Mouse (Mus musculus) hindbrain, embryonic 14.5 days (tissue): ENCODE results near the gene Stt3b. TPM values are rescaled to one million over a fixed set of nuclear protein-coding genes. Genes with fewer than 3 reads are reported as not detected.

Source experiments
- ATAC-seq: fragments of 200-750 bp; cut with Nextera tagmentation; 2 replicates; pipeline ENCODE4 v1.8.0; 2017; ENCODE audit warnings: moderate number of reproducible peaks, mild to moderate bottlenecking, moderate TSS enrichment, moderate library complexity; ENCODE audit not compliant: low FRiP score
- DNase-seq: peaks from one replicate; pipeline ENCODE4 v3.0.0-alpha.2; 2015; ENCODE audit warnings: low spot score
- H3K27ac ChIP-seq: fragments of 300-500 bp; sonication (generic); 2 replicates; pipeline ENCODE4 v1.5.1; 2014; ENCODE audit warnings: mild to moderate bottlenecking, moderate library complexity
- H3K27me3 ChIP-seq: fragments of 300-500 bp; sonication (generic); 2 replicates; pipeline ENCODE4 v1.6.1; 2014; ENCODE audit warnings: mild to moderate bottlenecking, low read length, mixed read lengths; ENCODE audit not compliant: control insufficient read depth, insufficient read depth
- H3K36me3 ChIP-seq: fragments of 300-500 bp; sonication (generic); replicated peaks from 2 replicates; pipeline ENCODE4 v1.6.1; 2014; ENCODE audit not compliant: control insufficient read depth, insufficient read depth
- H3K4me1 ChIP-seq: fragments of 300-500 bp; sonication (generic); replicated peaks from 2 replicates; pipeline ENCODE4 v1.6.1; 2014; ENCODE audit warnings: antibody characterized with exemption, low read length, mixed read lengths; ENCODE audit not compliant: control insufficient read depth, insufficient read depth
- H3K4me2 ChIP-seq: fragments of 300-500 bp; sonication (generic); replicated peaks from 2 replicates; pipeline ENCODE4 v1.6.1; 2014; ENCODE audit warnings: mild to moderate bottlenecking, moderate library complexity
- H3K4me3 ChIP-seq: fragments of 300-500 bp; sonication (generic); replicated peaks from 2 replicates; pipeline ENCODE4 v1.5.1; 2014; ENCODE audit warnings: mild to moderate bottlenecking, low read length
- H3K9ac ChIP-seq: fragments of 300-500 bp; sonication (generic); 2 replicates; pipeline ENCODE4 v1.6.1; 2014
- H3K9me3 ChIP-seq: fragments of 300-500 bp; sonication (generic); 2 replicates; pipeline ENCODE4 v1.6.1; 2016; ENCODE audit warnings: low read length; ENCODE audit not compliant: control insufficient read depth
- WGBS: fragments of 180-500 bp; shearing (Covaris S2); extraction: QIAGEN DNeasy Blood & Tissue Kit; methylation state at CpG from one replicate; pipeline ENCODE4 v1.1.7; 2014; 5-methylcytosine and 5-hydroxymethylcytosine counted together
- polyA plus RNA-seq: library from polyadenylated mRNA; unstranded; fragments of >200 nt; fragmentation: Nextera tagmentation; extraction: Ambion mirVana; gene quantifications from 2 replicates; pipeline ENCODE4 v1.2.1, GENCODE M21; 2014

The Stt3b gene
- polyA plus RNA-seq, 1 experiment from 2014 or later = 116 TPM

DNA sequence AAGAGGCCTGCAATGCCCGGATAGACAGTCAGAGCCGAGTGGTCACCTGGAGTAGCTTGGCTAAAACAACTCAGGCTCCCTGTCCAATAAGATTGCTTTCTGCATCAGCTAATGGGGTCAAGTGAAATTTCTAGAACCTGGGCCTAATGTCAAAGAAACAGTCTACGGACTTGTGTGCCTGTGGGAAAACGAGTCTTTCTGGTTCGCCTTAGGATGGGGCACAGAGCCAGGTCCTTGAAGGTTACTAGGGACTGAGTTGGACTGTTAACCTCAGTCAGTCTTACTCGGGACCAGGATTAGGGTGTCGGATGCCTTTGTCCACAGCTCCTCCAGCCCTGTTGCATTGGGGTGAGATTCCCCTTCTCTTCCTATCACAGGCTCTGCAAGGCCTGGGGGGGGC lies 113.1 kb downstream of the Stt3b start:
- Histone ChIP-seq H3K4me1 (no peaks in the 10 kb centered on the region), H3K27me3 (no peaks in the 10 kb centered on the region), H3K4me3 (no peak overlapping the region), H3K9me3 (no peaks in the 10 kb centered on the region), H3K4me2 (no peak overlapping the region), H3K27ac (no peak overlapping the region), H3K36me3 (no peaks in the 10 kb centered on the region), H3K9ac (no peak overlapping the region)
- ATAC-seq (no peak), DNase-seq (no peak)
- WGBS = 80% methylated on average over 7 of the region's 7 CpGs

DNA sequence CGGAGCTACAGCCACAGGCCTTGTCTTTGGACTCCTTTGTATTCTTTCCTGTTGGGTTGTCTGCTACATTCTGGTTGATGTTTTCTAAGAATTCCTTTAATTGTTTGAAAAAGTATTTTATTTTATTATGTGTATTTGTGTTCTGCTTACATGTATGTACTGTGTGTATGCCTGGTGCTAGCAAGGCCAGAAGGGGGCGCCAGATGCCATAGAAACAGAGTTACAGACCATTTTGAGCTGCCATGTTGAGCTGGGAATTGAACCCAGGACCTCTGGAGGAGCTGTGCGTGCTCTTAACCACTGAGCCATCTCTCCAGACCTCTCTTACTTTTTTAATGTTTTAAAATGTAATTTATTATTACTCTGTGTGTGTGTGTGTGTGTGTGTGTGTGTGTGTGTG lies 117.3 kb downstream of the Stt3b start:
- Histone ChIP-seq H3K4me3 (no peak overlapping the region), H3K9me3 (no peaks in the 10 kb centered on the region), H3K36me3 (no peaks in the 10 kb centered on the region), H3K9ac (no peak overlapping the region), H3K4me1 (no peaks in the 10 kb centered on the region), H3K27ac (no peak overlapping the region), H3K4me2 (no peak overlapping the region), H3K27me3 (no peaks in the 10 kb centered on the region)
- WGBS = 78% methylated on average over 3 of the region's 3 CpGs
- DNase-seq = no peak
- ATAC-seq = no peak
